ENCODE assay signal across 8 mouse cellular contexts in the genomic region with DNA sequence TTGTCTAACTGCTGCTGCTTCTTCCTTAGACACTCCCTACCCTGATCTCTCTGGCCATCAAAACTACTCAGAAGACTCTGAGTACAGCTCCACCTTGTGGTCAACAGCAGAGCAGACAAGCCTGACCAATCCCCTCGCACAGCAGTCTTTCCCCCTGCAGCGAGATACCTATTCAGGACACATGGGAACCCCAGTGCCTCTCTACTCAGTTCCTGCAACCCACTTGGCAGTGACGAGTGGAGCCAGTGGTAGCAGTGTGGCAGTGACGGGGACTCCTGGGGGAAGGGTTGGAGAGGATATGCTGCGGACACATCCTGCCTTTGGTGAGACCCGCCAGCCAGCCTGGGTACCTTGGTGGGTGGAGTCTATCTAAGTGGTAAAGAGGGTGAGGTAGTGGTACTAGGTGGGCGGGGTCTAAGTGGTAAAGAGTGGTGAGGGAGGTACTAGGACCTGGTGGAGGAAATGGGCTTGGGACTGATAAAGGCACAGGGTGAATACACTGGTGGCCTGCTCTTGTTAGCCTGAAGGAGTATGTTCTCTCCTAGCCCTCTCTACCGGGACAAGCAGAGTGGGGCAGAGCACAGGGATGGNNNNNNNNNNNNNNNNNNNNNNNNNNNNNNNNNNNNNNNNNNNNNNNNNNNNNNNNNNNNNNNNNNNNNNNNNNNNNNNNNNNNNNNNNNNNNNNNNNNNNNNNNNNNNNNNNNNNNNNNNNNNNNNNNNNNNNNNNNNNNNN. TPM values are rescaled to one million over a fixed set of nuclear protein-coding genes. Genes with fewer than 3 reads are reported as not detected.
DNase-seq lines count a peak whose midpoint lies in the region; ATAC-seq and TF ChIP-seq lines count a peak whose summit lies in the region.

No protein-coding gene starts in this region.

- H3K4me2 ChIP-seq in forebrain, embryonic 16.5 days (ENCODE audit: low read length) = no peak overlapping the region

- 21% methylated on average over 8 of the region's 8 CpGs for WGBS in spleen, adult 2 months
- 21% methylated on average over 8 of the region's 8 CpGs for WGBS in forebrain, embryonic 16.5 days

- no peaks in the 10 kb centered on the region for H3K36me3 ChIP-seq in spleen, adult 2 months (ENCODE audit: control insufficient read depth, insufficient read depth, low read length)
- H3K36me3 ChIP-seq in forebrain, embryonic 16.5 days (ENCODE audit: control insufficient read depth, insufficient read depth) = no peaks in the 10 kb centered on the region

- no peaks in the 10 kb centered on the region for H3K4me1 ChIP-seq in spleen, adult 2 months (ENCODE audit: control insufficient read depth, insufficient read depth, insufficient read length)
- H3K4me1 ChIP-seq in forebrain, embryonic 16.5 days (replicated peaks; ENCODE audit: control insufficient read depth, insufficient read depth, low read length) = peaks cover 14% of the 10 kb centered on the region

- H3K27me3 ChIP-seq in spleen, adult 2 months (ENCODE audit: control insufficient read depth, insufficient read depth, low read length) = no peaks in the 10 kb centered on the region
- H3K27me3 ChIP-seq in forebrain, embryonic 16.5 days (replicated peaks; ENCODE audit: control insufficient read depth, insufficient read depth, low read length) = no peaks in the 10 kb centered on the region

- no peak for DNase-seq in spleen, adult 2 months (ENCODE audit: low read depth in 1 of 2, low spot score in 2 of 2)
- DNase-seq in spleen, adult 12 weeks (ENCODE audit: low spot score) = no peak
- DNase-seq in cerebellum, adult 11-12 months = peak; percentile 39
- DNase-seq in kidney, postnatal 10 days = peak; percentile 41
- DNase-seq in thymus, postnatal 36 days = peak; percentile 4 to 9
- DNase-seq in urinary bladder, postnatal 36 days (ENCODE audit: low spot score in 2 of 2) = no peak

- TF ChIP-seq CTCF in spleen, adult 2 months (IDR thresholded peaks at IDR 0.05; ENCODE audit: extremely low read depth, insufficient read depth, insufficient read length, insufficient replicate concordance) = peak; percentile 47; the same call in 1 of the 2 replicates

- no peaks in the 10 kb centered on the region for H3K9me3 ChIP-seq in forebrain, embryonic 16.5 days (ENCODE audit: control insufficient read depth, low read length)

- ATAC-seq in forebrain, embryonic 16.5 days = peak; percentile 66
- peak; percentile 93 for ATAC-seq in megakaryocyte-erythroid progenitor cell, adult 5-6 weeks (replicated peaks; ENCODE audit: low FRiP score, low TSS enrichment, poor library complexity, severe bottlenecking)

- no peak for TF ChIP-seq POLR2A in spleen, adult 2 months (IDR thresholded peaks at IDR 0.05; ENCODE audit: low read depth, low read length)

- no peak overlapping the region for H3K4me3 ChIP-seq in spleen, adult 2 months (ENCODE audit: extremely low read depth, insufficient read depth, insufficient read length)
- H3K4me3 ChIP-seq in forebrain, embryonic 16.5 days (replicated peaks; ENCODE audit: low read length) = no peak overlapping the region

- no peak overlapping the region for H3K9ac ChIP-seq in forebrain, embryonic 16.5 days (replicated peaks; ENCODE audit: low read depth, low read length)

- no peak overlapping the region for H3K27ac ChIP-seq in spleen, adult 2 months (ENCODE audit: insufficient read depth, low read length)
- no peak overlapping the region for H3K27ac ChIP-seq in forebrain, embryonic 16.5 days (ENCODE audit: low read length)

RNA-seq across cellular contexts. Expression of a gene that starts 54.3 kb away (rescaled TPM):
- 0.93 and 1.1 TPM in 2 replicates for polyA plus RNA-seq in spleen, adult 2 months (2012; rRNA removed)
- 0.56 and 0.62 TPM in 2 replicates for polyA plus RNA-seq in forebrain, embryonic 16.5 days (2015; fragmentation: Nextera tagmentation; extraction: Ambion mirVana)
- total RNA-seq in megakaryocyte-erythroid progenitor cell, adult 5-6 weeks (2014; fragmentation: Nextera tagmentation) = 0.45 TPM in 1 of 2 replicates, not detected in the other
- total RNA-seq in megakaryocyte-erythroid progenitor cell, adult 5-6 weeks (2017) = not detected in 2 replicates

Comparison
In these comparisons a context has a peak if more than half of its experiments do, and no peak if none do; other contexts are left out.
1. DNase-seq: peak in cerebellum, adult 11-12 months (single experiment), kidney, postnatal 10 days (single experiment) and thymus, postnatal 36 days (2 of 2); none in spleen, adult 2 months (0 of 2), spleen, adult 12 weeks (single experiment) and urinary bladder, postnatal 36 days (0 of 2).